Mouse (Mus musculus) heart, embryonic 14.5 days (tissue): ENCODE results near the gene Rabgap1l. TPM values are rescaled to one million over a fixed set of nuclear protein-coding genes. Genes with fewer than 3 reads are reported as not detected.

ENCODE experiments used
- ATAC-seq: fragments of 200-750 bp; cut with Nextera tagmentation; 2 replicates; pipeline ENCODE4 v1.8.0; 2017; ENCODE audit warnings: low read depth, moderate TSS enrichment; ENCODE audit not compliant: insufficient number of reproducible peaks, insufficient read depth, low FRiP score
- H3K27ac ChIP-seq, 2 experiments: fragments of 200-500 bp in 1 of 2; fragments of 300-500 bp in 1 of 2; sonication (generic) in 1 of 2; replicated peaks in 1 of 2; 2 replicates each; pipeline ENCODE4 v1.5.1; 2012 to 2014; ENCODE audit warnings: low read depth in 2 of 2, low read length in 2 of 2, control low read depth in 1 of 2, mild to moderate bottlenecking in 1 of 2, mixed read lengths in 1 of 2; ENCODE audit not compliant: control insufficient read depth in 1 of 2, insufficient read depth in 1 of 2
- H3K27me3 ChIP-seq: fragments of 300-500 bp; sonication (generic); 2 replicates; pipeline ENCODE4 v1.6.1; 2014; ENCODE audit warnings: mild to moderate bottlenecking, low read length, control low read depth; ENCODE audit not compliant: control insufficient read depth, insufficient read depth
- H3K36me3 ChIP-seq: fragments of 300-500 bp; sonication (generic); 2 replicates; pipeline ENCODE4 v1.6.1; 2014; ENCODE audit warnings: mild to moderate bottlenecking, control low read depth, low read length, mixed read lengths; ENCODE audit not compliant: control insufficient read depth, insufficient read depth
- H3K4me1 ChIP-seq, 2 experiments: fragments of 200-500 bp in 1 of 2; fragments of 300-500 bp in 1 of 2; sonication (generic) in 1 of 2; 2 replicates each; pipeline ENCODE4 v1.6.1; 2012 to 2014; ENCODE audit warnings: low read length in 2 of 2, control low read depth in 1 of 2, mixed read lengths in 1 of 2; ENCODE audit not compliant: control insufficient read depth in 2 of 2, insufficient read depth in 2 of 2
- H3K4me2 ChIP-seq: fragments of 300-500 bp; sonication (generic); 2 replicates; pipeline ENCODE4 v1.6.1; 2014; ENCODE audit warnings: mild to moderate bottlenecking, low read length
- H3K4me3 ChIP-seq, 2 experiments: fragments of 200-500 bp in 1 of 2; fragments of 300-500 bp in 1 of 2; sonication (generic) in 1 of 2; 2 replicates each; pipeline ENCODE4 v1.5.1; 2012 to 2014; ENCODE audit warnings: low read length in 2 of 2, mild to moderate bottlenecking in 2 of 2, control low read depth in 1 of 2, low read depth in 1 of 2, moderate library complexity in 1 of 2; ENCODE audit not compliant: control insufficient read depth in 1 of 2, insufficient read depth in 1 of 2
- H3K9ac ChIP-seq: fragments of 300-500 bp; sonication (generic); 2 replicates; pipeline ENCODE4 v1.6.1; 2014; ENCODE audit warnings: mild to moderate bottlenecking, low read length
- H3K9me3 ChIP-seq: fragments of 300-500 bp; sonication (generic); 2 replicates; pipeline ENCODE4 v1.6.1; 2016; ENCODE audit warnings: low read length, control low read depth; ENCODE audit not compliant: control insufficient read depth
- WGBS: fragments of 180-500 bp; shearing (Covaris S2); extraction: QIAGEN DNeasy Blood & Tissue Kit; methylation state at CpG from one replicate; pipeline ENCODE4 v1.1.7; 2014; 5-methylcytosine and 5-hydroxymethylcytosine counted together
- polyA plus RNA-seq: library from polyadenylated mRNA; unstranded; fragments of >200 nt; fragmentation: Nextera tagmentation; extraction: Ambion mirVana; gene quantifications from 2 replicates; pipeline ENCODE4 v1.2.1, GENCODE M21; 2014

Rabgap1l gene
- polyA plus RNA-seq, 1 experiment from 2014 or later, result 95.6 TPM

DNA sequence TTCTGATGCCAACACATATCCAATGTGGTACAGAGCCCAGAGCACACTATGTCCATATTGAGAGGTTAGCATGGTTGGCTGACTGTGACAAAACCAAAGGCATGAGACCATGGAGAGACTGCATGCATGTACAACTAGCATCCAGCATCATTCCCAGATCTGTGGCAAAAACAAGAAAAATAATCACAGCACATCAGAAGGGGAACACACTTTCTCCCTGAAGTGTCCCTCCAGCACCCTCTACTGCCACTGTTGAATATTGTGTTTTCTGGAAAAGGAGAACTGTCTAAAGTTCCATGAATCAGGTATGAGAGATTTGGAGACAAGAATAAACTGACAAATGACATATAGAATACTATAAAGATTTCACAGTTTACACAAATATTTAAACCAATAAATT is 78.3 kb downstream of the Rabgap1l start:
- H3K36me3 ChIP-seq, result 0 out of 2 replicates have a peak, but pooled peaks cover 3% of the 10 kb centered on the region
- no peaks in the 10 kb centered on the region for H3K27me3 ChIP-seq
- no peak overlapping the region for H3K4me3 ChIP-seq
- no peak overlapping the region for H3K4me2 ChIP-seq
- ATAC-seq, result no peak
- H3K9ac ChIP-seq, result no peak overlapping the region
- peak overlapping the region; percentile 23 to 61; a peak in 1 of 4 replicates for H3K27ac ChIP-seq
- H3K4me1 ChIP-seq, result peaks cover 4 to 15% of the 10 kb centered on the region in 2 experiments; a peak in 3 of 4 replicates
- no peaks in the 10 kb centered on the region for H3K9me3 ChIP-seq

DNA sequence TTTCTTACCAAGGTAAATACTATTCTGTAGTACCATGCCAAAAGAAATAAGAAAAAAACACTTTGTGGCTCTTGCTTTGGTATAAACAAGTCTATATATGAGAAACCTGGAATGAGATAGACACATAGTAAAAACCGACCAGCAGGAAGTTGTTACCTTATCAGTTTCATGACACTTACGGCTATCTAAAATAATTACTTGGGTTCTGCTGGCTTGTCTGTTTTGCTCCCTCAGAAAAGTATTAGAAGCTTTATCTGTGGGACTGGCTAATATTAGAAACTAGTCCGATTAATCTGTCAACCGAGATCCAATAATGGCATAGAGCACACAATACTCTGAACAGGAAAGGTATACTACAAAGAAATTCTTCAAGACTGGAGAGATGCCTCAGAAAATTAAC is 79.1 kb downstream of the Rabgap1l start:
- peak overlapping the region; percentile 40 for H3K4me2 ChIP-seq
- H3K4me3 ChIP-seq, result no peak overlapping the region
- no peaks in the 10 kb centered on the region for H3K27me3 ChIP-seq
- H3K27ac ChIP-seq, result peak overlapping the region in 1 of 2 experiments; percentile 61; a peak in 3 of 4 replicates
- 7% methylated on average over 4 of the region's 4 CpGs for WGBS
- 0 out of 2 replicates have a peak, but pooled peaks cover 3% of the 10 kb centered on the region for H3K36me3 ChIP-seq
- H3K9ac ChIP-seq, result no peak overlapping the region
- ATAC-seq, result no peak
- H3K4me1 ChIP-seq, result peaks cover 4 to 15% of the 10 kb centered on the region in 2 experiments; a peak in 3 of 4 replicates
- no peaks in the 10 kb centered on the region for H3K9me3 ChIP-seq

DNA sequence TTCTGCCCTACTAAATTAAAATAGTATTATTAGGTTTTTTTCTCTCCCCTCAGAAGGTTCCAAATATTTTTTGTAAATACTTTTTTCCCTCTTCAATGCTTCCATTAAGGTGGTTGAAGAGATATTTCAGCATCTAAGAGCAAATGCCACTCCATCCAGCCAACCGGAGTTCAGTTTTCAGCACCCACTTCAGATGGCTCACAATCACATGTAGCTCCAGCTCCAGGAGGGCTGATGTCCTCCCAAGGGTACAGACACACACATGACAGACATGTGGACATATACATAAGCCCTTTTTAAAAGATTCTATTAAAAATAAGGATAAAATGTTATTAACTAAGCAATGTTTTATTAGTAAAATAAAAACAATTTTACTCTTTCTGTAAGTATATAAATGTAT is 79.6 kb downstream of the Rabgap1l start:
- Histone ChIP-seq H3K4me1 (peaks cover 4 to 15% of the 10 kb centered on the region in 2 experiments; a peak in 3 of 4 replicates), H3K36me3 (0 out of 2 replicates have a peak, but pooled peaks cover 4% of the 10 kb centered on the region), H3K27me3 (no peaks in the 10 kb centered on the region), H3K27ac (peak overlapping the region in 1 of 2 experiments; percentile 61; a peak in 3 of 4 replicates), H3K4me2 (no peak overlapping the region; the same call in 1 of the 2 replicates), H3K9ac (no peak overlapping the region), H3K4me3 (no peak overlapping the region), H3K9me3 (no peaks in the 10 kb centered on the region)
- 14% methylated on average over 1 of the region's 1 CpGs for whole genome bisulfite sequencing
- no peak for ATAC-seq

DNA sequence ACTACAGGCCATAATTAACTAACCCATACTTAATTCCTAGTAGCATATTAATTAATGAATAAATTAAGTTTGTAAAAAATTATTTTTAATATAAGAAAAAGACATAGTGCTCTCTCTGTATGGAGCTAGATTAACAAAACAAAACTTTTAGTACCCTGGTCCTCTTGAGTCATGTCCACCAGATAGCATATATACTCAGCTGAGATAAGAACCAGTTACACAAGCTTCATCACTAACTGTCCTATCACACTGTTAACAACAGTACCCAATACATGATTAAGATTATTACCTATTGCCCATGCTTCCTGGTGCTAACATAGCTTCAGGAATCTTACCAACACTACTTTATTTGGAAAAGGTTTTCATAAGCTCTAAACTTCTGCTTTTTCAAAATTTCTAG is 82.5 kb downstream of the Rabgap1l start:
- no peak for ATAC-seq
- no peaks in the 10 kb centered on the region for H3K9me3 ChIP-seq
- no peak overlapping the region for H3K4me2 ChIP-seq
- no peak overlapping the region for H3K9ac ChIP-seq
- no peak overlapping the region for H3K4me3 ChIP-seq
- H3K27me3 ChIP-seq, result no peaks in the 10 kb centered on the region
- H3K4me1 ChIP-seq, result peaks cover 4 to 15% of the 10 kb centered on the region in 2 experiments; a peak in 3 of 4 replicates
- H3K27ac ChIP-seq, result no peak overlapping the region
- H3K36me3 ChIP-seq, result 0 out of 2 replicates have a peak, but pooled peaks cover 6% of the 10 kb centered on the region

DNA sequence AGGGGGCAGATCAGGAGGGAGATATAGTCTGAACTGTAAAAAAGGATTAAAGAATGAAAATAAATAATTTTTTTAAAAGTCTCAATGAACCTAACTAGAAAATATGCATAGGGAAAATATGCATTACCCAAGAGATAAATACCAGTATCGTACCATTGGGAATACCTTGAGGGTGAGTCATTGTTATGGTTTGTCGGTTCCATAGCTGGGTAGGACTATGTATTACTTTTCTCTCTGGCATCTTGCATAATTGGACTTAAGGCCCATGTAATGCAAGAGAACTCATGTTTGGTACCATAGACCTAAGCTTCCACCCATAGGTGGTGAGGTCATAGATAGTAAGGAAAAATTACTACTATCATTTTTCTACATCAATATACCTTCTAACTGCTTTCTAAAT is 88.4 kb downstream of the Rabgap1l start:
- peaks cover 20% of the 10 kb centered on the region for H3K36me3 ChIP-seq
- WGBS, result 82% methylated on average over 2 of the region's 2 CpGs
- no peaks in the 10 kb centered on the region for H3K4me1 ChIP-seq
- H3K9me3 ChIP-seq, result no peaks in the 10 kb centered on the region
- no peak overlapping the region for H3K4me3 ChIP-seq
- ATAC-seq, result no peak
- H3K27ac ChIP-seq, result no peak overlapping the region
- H3K27me3 ChIP-seq, result no peaks in the 10 kb centered on the region
- no peak overlapping the region for H3K9ac ChIP-seq
- H3K4me2 ChIP-seq, result no peak overlapping the region

DNA sequence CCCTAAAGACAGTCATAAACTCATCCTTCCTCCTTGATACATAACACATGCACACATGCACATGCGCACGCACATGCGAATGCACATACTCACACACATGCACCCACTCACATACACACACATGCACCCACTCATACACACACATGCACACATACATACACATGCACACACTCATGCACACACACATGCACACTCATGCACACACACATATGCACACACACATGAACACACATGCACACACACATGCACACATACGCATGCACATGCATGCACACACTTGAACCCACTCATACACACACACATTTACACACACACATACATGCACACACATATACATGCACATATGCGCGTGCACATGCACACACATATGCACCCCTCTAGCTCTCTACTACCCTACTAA is 89.2 kb downstream of the Rabgap1l start:
- Histone ChIP-seq H3K4me3 (no peak overlapping the region), H3K9me3 (no peaks in the 10 kb centered on the region), H3K27me3 (no peaks in the 10 kb centered on the region), H3K27ac (no peak overlapping the region), H3K36me3 (peaks cover 20% of the 10 kb centered on the region), H3K9ac (no peak overlapping the region), H3K4me2 (no peak overlapping the region), H3K4me1 (no peaks in the 10 kb centered on the region)
- 96% methylated on average over 6 of the region's 6 CpGs for WGBS
- ATAC-seq, result no peak

DNA sequence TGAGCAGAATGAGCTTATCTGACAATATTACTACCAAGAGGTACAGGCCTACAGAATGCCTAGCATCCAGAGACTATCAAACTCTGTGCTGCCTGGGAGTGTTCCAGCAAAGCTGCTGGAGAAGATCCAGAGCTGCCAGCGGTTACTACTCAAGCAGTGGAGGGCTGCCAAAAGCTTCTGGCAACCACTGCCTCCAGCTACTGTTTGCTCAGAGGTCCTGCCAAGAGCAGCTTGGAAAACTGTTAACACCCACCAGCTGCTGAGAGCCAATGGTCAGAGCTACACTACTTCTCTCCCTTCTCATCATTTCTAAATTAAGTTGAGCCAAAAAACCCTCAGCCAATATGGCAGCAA is 99.9 kb downstream of the Rabgap1l start:
- Histone ChIP-seq H3K36me3 (peaks cover 4% of the 10 kb centered on the region), H3K27ac (peak overlapping the region; percentile 61 to 76; a peak in 3 of 4 replicates), H3K4me1 (peaks cover 2 to 3% of the 10 kb centered on the region in 2 experiments; a peak in 1 of 4 replicates), H3K9ac (no peak overlapping the region), H3K4me3 (no peak overlapping the region), H3K4me2 (no peak overlapping the region), H3K27me3 (no peaks in the 10 kb centered on the region), H3K9me3 (no peaks in the 10 kb centered on the region)
- peak; percentile 94 for ATAC-seq
- 23% methylated on average over 1 of the region's 1 CpGs for WGBS
